Mouse (Mus musculus) adrenal gland, adult 18-20 months (tissue): ENCODE measurements around the gene Eif4b. TPM values are rescaled to one million over a fixed set of nuclear protein-coding genes. Genes with fewer than 3 reads are reported as not detected.

ENCODE experiments used
- DNase-seq, 2 experiments: peaks; one replicate each; pipeline ENCODE4 v3.0.0; 2021 to 2022; ENCODE audit warnings: low spot score in 2 of 2
- long read RNA-seq, 2 experiments: library from polyadenylated mRNA; stranded (forward); transcript quantifications; one replicate each; pipeline ENCODE4 v2.0.0; 2021
- total RNA-seq, 2 experiments: library from RNA; stranded (reverse); gene quantifications; 1 replicate in 1 of 2; 2 replicates in 1 of 2; pipeline ENCODE4 v1.2.3; 2021

Eif4b gene
- 100 to 1,000 TPM; 197 to 252 TPM for total RNA-seq
- long read RNA-seq, experiment 1, transcript Eif4b-201 (15 exons, 3,854 nt) = major isoform, 82 of 109 reads
- long read RNA-seq, experiment 1, partial matches to known transcripts = 23 of 109 reads
- long read RNA-seq, experiment 1, other reads (novel, unspliced or antisense) = 3 of 109 reads
- long read RNA-seq, experiment 2, transcript Eif4b-201 (15 exons, 3,854 nt) = major isoform, 227 of 327 reads
- long read RNA-seq, experiment 2, partial matches to known transcripts = 83 of 327 reads
- long read RNA-seq, experiment 2, other reads (novel, unspliced or antisense) = 17 of 327 reads

- peak; percentile 96 for DNase-seq
Measured at GRCm38 (mm10) chr15:102073559-102074069, at the start of gene Eif4b. TSS of gene Eif4b (plus strand) at chr15:102073773.

DNA sequence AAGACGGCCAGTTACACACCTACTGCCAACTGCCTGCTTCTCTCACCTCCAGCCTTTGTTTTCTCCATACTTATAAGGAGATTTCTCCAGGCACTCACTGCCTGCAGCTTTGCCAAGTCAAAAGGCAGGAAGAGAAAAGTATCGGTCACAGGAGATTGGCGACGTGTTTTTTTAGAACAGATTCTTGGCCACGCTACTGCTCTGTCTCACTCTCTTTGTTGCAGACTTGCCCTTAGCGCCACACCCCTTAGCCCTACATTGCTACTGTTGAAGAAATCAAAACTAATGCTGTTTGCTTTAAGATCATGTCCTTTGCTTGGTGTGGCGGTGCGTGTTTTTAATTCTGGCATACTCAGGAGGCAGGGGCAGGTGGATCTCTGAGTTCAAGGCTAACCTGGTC, 49.7 kb upstream of the Eif4b start:
- no peak for DNase-seq

GRCm38 (mm10) chr15:102025136-102025872, 48.3 kb upstream of the Eif4b start:
- no peak for DNase-seq

DNA sequence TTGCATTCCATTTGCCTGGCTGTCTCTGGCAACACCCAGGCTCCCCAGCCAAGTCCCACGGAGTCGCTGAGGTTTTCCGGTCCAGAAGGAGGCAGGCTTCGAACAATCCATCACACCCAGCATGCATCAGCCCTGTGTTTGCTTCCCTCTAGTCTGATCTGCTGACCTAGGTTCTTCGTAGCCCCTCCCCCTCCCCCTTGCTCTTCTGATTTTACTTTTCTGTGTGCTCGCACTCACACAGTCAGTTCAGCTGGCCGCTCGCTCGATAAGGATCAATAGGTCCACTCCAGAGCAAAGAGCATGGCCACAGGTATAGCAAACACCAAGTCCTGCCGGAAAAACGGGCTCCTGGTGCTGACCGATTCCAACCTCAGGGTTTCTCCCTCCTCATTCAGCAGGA, 47.1 kb upstream of the Eif4b start:
- DNase-seq = no peak

DNA sequence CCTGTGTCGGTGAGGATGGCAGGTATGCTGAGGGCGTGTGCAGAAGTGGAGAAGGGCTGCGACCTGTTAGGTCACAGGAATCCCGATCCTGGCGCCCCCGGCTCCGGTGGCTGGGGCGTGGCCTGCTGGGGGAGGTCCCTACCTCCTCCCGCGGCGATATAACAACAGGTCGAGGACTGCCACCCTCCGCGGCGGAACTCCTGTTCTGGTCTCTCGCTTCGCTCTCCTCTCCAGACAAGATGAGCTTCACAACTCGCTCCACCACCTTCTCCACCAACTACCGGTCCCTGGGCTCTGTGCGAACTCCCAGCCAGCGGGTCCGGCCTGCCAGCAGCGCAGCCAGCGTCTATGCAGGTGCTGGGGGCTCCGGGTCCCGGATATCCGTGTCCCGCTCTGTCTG, 45.5 kb upstream of the Eif4b start, which contains the start of gene Krt18:
TSS of gene Krt18 (plus strand) at position 141 of the 400 bp plus-strand sequence.
- no peak for DNase-seq

DNA sequence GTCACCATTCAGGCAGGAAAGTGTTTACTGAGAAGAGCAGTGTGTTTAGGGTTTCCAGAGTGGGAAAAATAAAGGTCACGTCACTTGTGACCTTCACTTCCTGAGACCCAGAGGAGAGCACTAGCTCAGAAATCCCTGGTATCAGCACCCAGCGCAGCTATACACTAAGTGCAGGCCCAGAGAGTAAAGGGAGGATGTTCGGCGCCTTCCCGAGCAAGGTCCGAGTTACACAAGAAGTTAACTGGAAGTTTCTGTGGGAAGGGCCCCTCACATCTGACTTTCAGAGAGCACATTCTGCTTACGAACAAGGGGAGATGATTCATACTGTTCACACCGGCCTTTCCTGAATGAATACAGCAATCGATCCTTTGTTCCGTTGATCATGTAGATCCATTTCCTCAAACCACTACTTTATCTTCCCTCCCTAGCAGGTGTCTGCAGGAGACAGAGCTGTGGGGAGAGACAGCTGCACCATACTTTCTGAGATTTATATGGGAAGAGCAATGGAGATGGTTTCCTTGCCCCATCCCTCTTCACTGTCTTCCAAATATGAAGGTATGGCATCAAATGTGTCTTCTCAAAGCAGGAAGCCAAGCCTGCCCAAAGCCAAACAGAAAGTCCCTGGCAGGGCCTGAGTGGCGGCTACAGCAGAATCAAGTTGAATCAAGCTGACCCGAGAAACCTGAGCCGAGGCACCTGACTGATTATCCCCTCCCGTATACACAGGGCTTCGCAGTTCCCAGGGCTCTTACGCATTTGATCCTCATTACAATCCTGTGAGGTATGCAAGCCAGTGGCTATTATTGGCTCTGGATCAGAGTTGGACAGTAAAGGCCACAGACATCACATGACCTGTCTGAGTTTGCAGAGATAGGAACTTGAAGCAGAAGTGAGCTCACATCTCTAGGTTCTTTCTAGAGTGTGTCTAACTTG, 39.2 kb upstream of the Eif4b start:
- no peak for DNase-seq

- no peak for DNase-seq
Measured at GRCm38 (mm10) chr15:102040277-102040676, 33.3 kb upstream of the Eif4b start.

GRCm38 (mm10) chr15:102041951-102042350, 31.6 kb upstream of the Eif4b start:
- DNase-seq = no peak

DNA sequence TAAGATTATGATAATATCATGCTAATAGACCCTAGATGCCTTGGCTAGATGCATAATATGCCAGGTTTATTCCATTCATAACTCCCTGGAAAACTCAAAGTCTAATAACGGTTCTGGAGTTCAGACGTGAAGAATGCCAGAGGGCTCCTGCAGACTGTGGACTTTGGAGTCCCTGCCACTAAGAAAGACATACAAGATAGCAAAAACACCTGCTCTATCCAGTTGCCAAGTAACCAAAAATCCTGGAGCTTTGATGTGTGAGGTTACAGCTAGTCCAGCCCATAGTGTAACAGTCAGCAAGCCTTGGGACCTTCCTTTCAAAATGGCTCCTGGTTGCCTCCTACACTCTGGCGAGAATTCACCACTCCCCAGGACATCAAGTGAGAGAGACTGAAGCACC, 28.8 kb upstream of the Eif4b start:
- no peak for DNase-seq

DNA sequence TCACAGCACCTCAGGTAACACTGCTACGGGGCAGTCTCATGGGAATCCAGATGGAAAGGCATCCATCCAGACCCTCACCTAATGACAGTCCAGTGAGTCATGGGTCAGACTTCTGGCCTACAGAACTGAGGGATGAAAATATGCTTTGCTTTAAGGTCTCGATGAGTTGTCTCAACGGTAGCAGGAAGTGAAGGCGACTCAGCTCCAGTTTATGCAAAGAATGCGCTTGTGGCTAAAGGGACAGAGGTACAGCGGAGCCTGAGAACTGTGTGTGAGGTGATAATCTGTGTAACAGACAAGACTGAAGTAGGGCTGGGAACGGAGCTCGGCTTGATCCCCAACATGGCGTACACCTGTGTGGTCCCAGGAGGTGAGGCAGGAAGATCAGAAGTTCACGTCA, 27.9 kb upstream of the Eif4b start:
- DNase-seq = no peak

DNA sequence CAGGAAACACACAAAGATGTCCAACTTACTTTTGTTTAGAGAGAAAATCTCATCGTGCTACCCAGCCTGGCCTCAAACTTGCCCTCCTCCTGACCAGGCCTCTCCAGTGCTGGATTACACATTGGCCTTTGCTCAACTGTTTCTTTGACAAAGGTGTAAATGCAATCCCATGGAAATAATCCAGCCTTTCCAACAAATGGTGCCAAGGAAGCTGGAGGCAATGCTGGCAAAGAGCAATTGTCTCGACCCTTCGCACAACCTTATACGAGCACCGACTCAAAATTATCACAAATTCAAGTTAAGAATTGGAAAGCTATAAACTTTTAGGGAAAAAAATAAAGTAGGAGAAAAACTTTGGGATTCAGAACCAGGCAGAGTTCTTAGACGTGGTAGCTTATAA, 25.6 kb upstream of the Eif4b start:
- DNase-seq = no peak

- no peak for DNase-seq
Measured at GRCm38 (mm10) chr15:102049871-102050270, 23.7 kb upstream of the Eif4b start.

DNA sequence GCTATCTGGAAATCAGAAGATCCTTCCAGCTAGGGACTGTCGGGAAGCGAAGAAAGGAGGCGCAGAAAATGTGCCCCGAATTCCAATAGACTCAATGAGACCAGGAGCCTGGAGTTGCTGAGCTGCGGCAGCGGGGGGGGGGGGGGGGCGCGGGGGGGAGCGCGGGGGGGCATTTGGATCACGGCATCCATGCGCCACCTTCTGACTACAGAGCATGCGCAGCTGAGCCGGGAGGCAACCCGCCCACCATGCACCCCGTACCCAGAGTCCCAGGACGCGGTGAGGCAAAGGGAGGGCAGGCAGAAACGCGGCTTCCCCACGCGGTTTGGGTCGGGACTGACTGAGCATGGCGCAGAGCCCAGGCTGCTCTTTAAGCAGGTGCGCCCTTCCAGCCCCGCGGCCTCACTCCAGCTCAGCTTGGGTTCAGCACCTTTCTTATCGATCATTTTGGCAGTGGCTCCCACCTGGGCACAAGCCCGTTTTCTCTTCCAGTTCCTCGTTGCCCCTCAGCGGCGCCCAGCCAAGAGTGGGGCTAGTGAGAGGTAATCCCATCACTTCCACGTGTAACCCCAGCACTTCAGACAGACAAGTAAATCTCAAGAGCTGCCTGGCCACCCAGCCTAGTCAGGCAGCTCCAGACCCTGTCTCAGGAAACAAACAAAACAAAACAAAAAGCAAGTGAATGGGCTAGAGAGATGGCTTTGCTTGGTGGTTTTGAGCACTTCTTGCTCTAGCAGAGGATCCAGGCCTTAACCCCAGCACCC, 21.5 kb upstream of the Eif4b start:
- DNase-seq = peak; percentile 29 to 47

- peak; percentile 29 to 34 for DNase-seq
Measured at GRCm38 (mm10) chr15:102056495-102057174, 16.9 kb upstream of the Eif4b start.

DNA sequence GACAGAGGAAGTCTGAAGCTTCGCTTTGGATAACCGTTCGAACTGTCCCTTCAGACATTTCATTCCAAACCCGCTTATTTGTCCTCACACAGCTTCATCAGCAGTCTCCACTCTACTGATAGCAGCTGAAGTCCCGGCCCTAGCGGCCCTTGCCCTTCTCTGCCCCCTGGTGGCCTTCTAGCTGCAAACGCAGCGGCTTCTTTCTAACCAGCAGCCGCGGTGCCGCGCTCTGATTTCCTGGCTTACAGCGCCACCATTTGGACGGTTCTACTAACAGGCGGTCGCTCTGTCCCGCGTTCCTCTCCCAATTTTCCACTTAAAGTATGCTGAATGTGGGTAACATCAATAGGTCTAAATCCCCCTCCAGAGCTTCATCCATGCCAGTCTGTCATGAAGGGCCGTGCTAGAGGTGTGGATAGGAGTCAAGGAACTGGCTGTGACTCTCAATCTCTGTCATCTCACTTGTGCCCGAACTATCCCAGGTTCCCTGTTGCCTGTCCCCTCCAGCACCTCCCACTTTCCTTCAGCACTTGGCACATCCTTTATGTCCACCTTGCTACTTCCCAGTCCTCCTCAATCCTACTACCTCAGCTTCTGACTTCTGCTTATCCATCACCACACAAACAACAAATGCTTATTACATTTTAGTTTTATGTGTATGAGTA, 7.8 kb upstream of the Eif4b start:
- peak; percentile 95 to 97 for DNase-seq

DNA sequence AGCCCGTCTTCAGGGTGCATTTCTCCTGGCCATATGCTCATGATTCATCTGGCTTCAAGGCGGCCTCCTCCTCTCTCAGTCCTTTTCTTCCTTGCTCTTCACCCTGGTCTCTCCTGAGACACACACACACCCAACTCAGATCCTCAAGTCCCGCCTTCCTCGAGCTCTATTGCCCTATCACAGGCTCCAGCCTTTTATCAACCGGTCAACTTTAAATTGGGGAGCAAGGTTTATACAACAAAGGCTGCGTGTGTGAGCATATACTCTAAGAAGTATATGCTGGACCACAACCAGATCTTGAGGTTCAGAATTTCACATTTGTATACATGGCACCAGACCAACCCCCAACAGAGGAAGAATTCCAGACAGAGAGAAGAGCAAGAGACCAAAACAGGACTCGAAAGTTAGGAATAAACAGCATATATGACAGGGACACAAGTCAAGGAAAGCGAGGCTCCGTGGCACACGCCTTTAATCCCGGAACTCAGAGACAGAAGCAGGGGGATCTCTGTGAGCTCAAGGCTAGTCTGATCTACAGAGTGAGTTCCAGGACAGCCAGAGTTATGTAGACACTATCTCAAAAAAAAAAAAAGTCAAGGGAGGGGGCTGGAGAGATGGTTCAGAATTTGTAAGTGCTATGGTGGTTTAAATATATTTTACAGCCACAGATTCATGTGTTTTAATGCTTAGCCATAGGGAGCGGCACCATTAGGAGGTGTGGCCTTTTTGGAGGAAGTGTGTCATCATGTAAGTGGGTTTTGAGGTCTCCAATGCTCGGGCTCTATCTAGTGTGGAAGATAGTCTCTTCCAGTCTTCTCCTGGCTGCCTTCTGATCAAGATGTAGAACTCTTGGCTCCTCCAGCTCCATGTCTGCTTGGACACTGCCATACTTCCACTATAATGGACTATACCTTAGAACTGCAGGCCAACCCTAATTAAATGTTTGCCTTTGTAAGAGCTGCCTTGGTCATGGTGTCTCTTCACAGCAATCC, 2.8 kb upstream of the Eif4b start:
- DNase-seq = no peak

DNA sequence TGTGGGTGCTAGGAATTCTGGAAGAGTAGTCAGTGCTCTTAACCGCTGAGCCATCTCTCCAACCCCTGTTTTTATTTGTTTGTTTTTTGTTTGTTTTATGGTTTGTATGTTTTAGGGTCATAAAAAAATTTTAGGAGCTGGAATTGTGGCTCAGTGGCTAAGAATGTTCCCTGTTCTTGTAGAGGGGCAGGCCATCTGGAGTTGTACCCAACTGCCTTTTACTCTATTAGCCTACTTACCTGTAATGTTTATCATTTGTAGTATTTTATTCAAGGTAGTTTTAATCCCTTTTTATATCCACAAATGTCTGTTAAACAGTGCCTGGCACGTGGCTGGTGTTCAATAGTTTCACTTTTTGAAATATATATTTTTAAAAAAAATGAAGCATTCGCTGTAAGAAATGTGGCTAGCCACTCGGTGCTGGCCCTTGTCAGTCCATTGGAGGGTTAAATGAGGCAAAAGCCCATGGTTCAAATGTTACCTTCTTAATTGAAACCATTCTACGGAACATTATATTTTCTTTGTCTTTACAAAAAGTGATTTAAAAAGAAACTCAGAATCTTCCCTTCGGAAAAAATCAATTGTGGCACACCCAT, 512 bp upstream of the Eif4b start:
- no peak for DNase-seq
